Mouse (Mus musculus) liver, adult 2 months (tissue): ENCODE results near the gene Zfp715.
"Not testable (repeated sequence)": the region's sequence is repeated elsewhere in the genome, so short reads cannot be mapped to it uniquely, and the experiment has no call there.

Source experiments
- CTCF ChIP-seq: fragments of 200-500 bp; IDR thresholded peaks from 2 replicates; pipeline ENCODE4 v1.5.1; 2011; ENCODE audit warnings: low read depth, low read length, control low read depth
- POLR2A ChIP-seq: fragments of 200-500 bp; IDR thresholded peaks from 2 replicates; pipeline ENCODE4 v1.6.1; 2011; ENCODE audit warnings: low read length, control low read depth; ENCODE audit not compliant: insufficient read depth; ENCODE audit errors: extremely low read depth

DNA sequence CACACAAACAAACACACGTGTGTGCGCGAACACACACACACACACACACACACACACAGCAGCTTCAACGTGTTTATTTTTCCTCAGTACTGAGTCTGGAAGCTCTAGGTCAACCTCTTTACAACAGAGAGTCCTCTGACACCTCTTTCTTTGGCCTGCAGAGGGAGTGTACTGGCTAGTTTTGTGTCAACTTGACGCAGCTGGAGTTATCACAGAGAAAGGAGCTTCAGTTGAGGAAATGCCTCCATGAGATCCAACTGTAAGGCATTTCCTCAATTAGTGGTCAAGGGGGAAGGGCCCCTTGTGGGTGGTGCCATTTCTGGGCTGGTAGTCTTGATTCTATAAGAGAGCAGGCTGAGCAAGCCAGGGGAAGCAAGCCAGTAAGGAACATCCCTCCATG is 36.5 kb upstream of the Zfp715 start:
- TF ChIP-seq CTCF, POLR2A: not testable (repeated sequence)
